Mouse (Mus musculus) frontal cortex, postnatal 25 days (tissue): ENCODE data around the gene Slc4a4.

Experiments
- DNase-seq, 2 experiments: peaks; one replicate each; pipeline ENCODE4 v3.0.0; 2022; ENCODE audit warnings: low spot score in 2 of 2

Gene Slc4a4

DNA sequence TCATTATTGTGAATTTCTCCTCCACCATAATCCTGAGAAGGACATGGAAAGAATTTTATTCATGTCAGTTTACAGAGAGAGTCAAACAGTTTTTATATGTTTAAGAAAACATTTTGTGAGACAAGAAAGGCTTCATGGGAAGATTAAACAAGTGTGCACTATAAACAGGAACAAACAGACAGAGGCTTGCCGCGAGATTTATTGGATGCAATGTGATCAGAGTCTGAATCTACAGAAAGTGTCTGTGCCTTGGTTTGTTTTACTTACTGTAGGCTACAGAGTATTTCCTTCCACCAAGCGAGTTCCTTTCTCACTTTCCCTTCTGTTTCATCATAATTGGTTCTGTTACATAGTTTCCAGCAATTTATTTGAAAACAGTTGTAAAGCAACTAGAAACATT is 264.5 kb downstream of the Slc4a4 start:
- DNase-seq, result no peak

DNA sequence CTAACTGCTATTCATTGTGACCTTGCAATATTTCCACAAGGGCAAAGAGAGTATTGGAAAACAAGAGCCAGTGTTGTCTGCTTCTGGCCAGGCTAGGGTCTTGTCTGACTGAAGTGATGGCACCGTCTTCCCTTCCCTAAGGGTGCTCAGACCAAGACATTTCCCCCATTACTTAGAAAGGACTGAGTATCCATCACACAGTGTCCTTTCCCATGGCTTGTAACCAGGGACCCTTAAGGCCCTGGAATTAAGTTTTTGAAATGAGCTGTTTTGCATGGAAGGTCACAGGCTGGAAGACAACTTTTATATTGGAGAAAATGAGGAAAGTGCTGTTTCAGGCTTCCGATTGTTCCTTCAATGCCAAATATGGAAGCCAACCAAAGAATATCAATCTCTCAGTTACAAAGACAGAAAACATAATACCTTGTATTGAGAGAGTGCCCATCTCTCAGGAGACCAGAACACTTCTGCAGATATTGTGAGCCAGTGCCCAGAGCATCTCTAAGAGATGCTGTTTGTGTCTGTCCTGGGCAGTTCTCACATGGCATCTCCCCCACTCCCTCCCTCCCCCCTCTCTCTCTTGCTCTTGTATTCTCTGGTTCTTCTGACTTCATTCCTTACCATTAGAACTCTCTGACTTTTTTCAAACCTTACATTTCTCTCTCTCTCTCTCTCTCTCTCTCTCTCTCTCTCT is 284.6 kb downstream of the Slc4a4 start:
- no peak for DNase-seq

DNA sequence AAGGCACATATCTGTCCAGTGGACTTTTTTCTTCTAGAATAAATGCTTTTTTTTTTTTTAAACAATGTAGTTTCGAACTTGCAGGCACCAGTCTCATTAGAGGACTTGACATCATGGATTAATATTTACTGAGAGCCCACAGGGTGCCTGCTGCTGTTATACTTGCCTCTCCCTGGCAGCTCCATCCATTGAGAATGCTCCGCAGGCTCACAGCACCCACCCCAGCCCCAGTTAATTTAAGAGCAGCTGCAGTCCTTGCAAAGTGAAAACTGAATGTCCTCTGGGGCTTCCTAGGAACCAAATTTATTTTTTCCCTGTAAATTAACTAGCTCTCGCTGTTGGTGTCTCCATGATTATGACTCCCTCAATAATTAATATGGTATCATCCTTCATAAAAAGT is 303.4 kb downstream of the Slc4a4 start:
- no peak for DNase-seq

DNA sequence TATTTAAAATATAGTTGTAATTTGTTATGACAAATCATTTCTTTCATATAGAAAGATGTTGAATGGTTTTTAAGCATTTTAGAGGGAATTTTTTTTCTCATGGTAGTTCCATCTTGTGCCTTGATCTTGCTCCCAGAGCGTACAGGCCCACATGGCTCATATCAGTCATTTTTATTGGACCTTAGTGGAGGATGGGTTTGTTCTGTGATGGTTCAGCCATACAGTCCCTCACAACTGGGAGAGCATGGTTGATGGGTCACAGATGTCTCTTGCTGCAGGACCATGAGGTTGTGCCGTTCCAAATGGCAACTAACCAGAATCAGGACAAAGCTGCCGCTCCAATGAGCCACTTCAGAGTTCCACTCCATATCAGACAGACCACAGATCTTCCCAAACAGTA is 308.0 kb downstream of the Slc4a4 start:
- no peak for DNase-seq

DNA sequence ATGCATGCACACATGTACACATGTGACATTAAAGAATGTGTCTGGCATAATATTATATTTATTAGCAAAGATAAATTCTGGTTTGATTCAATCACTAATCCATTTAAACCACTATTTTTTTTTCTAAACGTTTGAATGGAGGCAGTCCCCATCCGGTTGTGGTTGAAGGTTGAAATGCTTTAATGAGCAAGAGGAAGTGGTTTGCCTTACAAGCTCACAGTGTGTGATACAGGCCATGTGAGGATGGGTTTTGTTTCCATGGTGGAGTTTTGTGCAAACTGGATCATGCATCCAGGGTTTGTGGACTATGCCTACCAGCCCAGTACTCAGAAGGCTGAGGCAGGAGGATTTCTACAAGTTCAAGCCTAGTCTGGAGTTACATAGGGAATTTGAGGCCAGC is 311.9 kb downstream of the Slc4a4 start:
- no peak for DNase-seq

DNA sequence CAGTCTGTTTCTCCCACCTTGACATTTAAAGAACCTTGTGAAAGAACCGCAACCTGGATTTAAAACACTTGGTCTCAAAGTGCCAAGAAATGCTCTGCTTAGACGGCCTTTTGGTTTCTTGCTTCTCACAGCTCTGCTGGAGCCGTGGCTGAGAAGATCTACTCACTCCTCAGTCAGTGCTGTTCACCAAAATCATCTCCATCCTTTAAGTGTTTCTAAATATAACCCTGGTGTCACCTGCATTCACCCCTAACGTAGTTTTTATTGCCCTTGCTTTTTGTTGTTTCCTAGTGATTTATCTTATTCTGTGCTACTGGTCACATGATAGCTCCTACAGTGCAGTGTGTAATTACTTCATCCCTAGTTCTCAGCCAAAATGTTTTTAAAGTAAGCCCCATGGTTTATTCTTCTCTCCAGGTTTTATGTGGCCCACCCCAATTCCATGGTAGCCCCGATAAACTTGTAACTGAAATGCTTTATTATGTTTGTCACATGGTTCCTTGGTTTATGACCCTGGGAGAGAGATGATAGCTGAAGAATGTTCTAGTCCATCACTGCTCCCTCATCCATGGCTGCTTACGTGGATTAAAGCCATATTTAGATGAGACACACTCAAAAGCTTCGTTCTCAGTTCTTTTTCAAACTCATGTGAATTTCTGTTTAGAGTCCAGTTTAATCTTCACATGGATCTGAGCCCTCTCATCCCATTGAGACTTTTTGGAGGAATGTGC is 323.5 kb downstream of the Slc4a4 start:
- no peak for DNase-seq

DNA sequence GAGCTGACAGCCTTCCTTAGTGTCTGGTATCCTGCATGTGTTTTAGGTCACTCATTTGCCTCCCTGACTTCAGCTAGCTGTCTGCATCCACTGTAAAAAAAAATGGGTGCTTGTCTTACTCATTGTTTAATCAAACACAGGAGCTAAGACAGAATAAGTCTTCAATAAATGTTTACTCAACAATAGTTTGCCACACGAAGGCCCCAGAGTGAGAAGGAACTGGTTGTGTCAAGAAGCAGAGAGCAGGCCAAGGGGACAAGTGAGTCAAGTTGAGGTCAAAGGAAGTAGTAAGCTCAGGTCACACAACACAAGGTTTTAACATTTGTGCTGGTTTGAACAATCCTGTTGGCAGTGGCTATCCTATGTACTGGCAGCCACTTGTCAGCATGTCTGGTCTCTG is 324.4 kb downstream of the Slc4a4 start:
- DNase-seq, result no peak

DNA sequence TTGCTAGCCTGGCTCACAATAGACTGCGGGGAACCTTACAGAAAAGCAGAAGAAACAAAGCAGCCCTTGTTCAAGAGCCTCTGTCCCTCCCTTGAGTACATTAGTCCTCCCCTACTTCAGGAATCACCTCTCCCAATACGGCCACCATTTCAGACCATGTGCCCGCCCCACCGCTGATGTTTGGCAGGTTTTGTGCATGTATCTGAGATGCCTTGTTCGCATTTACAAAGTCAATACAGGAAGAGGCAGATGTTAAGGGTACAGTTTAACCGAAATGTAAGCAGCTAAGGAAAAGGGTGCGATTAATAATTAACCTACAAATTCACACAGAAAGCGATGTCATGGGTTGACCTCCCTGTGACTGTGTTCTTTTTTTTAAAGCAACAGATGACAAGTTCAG is 331.6 kb downstream of the Slc4a4 start:
- no peak for DNase-seq

DNA sequence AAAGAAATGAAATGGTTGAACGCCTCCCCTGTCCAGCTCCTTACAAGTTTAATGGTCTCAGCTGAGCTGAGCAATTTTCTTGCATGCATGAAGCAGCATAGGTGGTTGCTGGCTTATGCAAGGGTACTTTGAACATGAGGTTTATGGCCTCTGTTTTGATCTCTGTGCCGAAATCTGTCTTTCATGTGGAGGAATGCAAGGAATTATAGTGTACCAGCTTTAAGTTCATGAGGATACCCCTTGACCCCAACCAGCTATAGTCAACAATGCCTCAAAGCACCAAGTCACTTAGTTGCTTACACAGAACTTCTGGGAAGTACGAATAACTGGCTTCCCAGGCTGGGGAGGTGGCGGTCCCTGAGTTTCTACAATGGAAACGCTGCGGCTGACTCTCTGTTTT is 332.1 kb downstream of the Slc4a4 start:
- no peak for DNase-seq

DNA sequence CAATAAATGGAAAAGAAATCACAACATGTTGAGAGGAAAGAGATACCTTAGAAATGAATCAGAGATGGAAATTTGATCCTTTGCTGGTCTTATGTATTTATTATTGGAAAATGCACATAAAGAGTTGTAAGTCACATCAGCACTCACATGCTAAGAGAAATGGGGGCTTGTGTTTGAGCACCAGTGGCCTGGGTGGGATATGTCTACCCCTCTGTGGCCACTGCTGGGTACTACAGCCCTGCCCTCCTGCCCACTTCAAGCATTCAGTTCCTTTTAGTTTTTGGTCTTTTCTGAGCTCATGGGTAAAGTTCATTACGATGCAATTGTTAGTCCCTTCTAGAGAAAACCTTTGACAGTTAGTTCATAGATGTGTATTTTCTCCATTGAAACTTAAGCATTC is 335.0 kb downstream of the Slc4a4 start:
- no peak for DNase-seq

DNA sequence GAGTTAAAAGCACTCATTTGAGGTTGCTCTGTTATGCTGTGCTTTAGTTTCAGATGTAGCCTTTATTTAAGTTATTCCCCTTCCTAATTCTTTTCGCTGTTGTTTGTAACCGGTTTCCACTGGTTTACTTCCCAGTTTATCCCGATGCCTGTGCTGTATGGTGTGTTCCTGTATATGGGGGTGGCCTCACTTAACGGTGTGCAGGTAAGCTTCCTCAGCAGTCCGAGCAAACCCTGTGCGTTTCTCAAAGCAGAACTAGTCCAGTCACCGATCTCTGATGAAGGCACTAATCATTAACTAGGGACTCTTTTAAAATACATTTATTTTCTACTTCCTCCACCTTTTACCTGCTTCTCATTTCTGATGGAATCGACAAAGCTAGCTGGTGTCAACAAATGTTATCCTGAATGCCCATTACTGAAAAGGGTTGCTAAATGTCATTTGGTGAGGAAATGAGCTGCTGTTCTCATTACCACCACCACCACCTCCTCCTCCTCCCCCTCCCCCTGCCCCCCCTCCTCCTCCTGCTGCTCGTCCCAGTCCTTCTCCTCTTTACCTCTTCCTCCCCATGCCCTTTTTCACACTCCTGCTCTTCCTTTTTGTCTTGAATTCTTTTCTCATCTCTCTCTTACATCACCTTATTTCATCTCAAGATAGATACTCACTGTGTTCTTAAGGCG is 336.6 kb downstream of the Slc4a4 start:
- DNase-seq, result no peak

DNA sequence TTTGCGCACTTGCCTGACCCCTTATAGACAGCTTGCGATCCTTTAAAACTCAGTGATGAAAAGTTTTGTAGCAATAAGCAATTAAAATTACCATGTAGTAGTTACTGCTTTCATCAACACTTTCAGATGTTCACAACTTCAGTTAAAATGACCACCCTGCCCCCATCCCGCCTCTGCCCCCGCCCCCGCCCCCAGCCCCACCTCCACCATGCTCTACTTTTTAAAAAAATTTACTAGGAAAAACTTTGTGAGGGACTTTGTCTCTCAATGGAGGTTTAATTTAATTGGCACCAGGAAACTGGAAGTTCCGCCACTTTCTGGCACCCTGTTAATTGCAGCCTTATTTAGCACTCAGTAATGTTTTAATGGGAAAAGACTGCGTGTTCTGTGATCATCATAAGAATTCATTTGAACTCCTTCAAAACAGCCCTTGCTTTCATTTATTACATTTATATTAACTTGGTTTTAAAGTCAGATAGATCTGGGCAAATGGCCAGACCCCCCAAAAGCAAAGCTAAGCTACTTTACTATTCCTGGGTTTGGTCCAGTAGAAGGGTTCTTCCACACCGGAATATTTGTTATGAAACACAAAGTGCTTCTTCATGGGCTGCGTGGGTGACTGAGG is 337.2 kb downstream of the Slc4a4 start:
- no peak for DNase-seq

DNA sequence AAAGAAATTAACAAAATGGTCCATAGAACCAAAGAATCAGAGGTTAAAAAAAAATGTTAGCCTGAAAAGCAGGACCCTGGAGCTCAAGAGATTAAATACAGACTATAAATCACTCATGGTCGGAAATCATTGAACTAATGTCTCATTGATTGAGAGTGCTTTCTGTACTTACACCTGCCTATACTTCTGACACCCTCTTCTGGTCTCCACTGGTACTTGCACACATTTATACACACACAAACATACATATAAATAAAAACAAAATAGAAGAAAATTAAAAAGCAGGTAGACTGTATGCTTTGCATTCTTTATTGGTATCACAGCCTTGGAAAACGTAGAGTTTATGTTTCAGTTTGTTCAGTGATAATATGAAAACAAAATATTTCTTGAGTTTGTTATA is 341.3 kb downstream of the Slc4a4 start:
- no peak for DNase-seq

DNA sequence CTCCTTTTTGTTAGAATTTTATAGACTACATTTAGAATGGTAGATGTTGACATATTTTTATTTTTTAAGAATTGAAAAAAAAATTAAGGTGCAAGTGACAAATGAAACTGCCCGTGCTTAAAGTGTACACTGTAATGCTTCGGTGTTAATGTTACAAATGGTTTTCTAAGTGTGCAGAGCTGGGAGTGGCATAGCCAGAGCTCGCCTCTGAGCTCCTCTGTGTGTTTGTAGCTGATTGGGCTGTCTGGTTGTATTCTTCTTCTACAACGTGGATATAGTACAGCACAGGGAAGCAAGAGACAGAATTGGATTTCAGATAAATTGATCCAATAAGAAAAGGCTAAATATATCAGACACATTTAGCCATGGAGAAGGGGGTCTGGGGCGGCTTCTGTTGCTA is 343.0 kb downstream of the Slc4a4 start:
- no peak for DNase-seq

DNA sequence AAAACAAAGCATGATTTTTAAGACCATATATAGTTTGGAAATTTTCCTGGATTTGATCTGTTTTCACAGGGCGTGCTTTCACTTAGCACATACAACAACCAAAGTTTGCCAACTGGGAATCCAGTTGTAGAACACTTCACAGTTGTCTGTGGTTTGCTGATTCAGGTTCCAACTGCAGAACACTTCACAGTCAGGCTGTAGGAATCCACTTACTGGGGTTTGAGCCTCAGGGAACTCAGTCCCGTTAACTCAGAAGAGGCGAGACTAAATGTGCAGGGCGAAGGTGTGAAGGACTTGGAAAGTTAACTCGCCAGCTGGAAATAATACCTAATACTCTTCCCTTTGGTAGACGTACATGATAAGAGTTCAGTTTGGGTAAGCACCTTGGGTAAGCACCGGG is 345.7 kb downstream of the Slc4a4 start:
- no peak for DNase-seq

DNA sequence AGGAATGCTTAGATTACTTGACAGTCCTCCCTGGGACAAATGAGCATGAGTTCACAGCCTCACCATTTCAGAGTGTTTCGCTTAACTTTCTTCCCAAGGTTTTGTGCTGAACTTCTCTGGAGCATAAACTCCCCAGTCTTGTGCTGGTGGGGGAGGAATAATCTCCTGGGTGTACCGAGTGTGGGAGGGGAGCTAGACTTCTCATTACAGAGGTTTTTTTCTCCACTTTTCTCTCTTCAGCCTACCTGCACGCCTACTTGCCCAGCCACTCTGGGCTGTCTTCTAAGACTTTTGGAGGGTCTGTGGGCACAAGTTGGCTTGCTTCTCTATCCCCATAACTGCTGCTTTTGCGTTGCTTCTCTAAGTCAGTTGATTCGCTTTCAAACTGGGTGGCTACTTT is 365.2 kb downstream of the Slc4a4 start:
- no peak for DNase-seq

DNA sequence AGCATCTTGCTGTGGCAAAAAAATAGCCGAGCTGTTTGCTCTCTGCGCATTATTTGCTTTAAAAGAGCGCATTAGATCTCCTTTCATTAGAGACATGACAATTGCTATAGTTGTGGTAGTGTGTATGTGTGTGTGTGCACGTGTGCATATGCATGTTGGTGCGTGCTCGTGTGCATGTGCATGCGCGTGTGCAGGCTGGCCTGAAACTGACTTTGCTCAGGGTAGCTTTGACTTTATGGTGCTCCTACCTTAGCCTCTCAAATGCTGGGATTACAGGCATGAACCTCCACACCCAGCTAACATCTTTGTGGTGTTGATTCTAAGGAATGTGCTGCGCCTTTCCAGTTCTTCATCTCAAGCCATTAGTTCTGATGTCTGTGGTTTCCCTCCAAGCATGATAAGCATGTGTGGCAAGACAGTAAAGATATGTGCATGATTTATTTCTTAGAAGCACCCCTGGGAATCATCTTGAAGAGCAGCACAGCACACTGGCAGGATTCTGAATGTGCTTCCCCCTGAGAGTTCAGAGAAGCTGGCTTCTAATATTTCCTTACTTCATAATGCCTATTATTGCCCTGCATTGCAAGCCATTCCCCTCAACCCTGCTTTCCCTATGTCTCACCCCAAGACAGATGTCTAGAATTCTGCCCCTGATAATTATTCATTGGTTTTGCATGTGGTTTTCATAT is 373.3 kb downstream of the Slc4a4 start:
- DNase-seq, result no peak

DNA sequence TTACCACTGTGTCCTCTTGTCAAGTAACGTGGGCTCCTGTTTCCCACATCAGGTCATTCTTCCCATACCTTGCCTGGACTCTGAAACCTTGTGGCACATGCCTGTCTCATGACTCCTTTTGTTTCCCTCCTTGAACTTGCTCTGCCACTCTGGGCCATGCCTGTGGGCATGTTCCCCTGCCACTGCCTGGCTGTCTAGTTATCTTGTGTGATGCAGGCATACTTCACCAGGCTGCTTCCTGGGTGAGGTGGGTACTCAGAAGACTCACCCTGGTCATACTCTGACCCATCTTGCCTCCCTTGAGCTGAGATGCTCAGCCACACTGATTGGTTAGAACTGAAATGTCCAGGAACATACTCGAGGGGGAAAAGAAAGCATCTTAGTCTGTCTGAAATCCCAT is 390.4 kb downstream of the Slc4a4 start:
- DNase-seq, result no peak

DNA sequence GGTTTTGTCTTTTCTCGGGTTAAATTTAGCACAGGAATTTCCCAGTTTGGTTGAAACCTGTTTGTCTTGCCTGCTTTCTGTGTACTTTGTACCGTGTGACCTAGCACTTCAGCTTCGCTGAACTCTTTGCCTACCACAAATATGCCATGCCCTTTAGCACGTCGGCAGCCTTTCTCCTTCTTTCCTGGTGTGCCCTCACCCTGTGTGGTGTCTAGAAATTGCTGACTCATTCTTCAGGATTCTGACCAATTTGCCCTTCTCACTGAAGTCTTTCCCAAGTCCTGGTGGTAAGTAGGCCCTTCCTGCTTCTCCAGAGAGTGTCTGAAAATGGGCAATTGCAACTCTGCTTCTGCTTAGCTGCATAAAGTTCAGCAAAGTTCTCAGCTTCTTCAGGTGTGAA is 391.0 kb downstream of the Slc4a4 start:
- DNase-seq, result no peak

DNA sequence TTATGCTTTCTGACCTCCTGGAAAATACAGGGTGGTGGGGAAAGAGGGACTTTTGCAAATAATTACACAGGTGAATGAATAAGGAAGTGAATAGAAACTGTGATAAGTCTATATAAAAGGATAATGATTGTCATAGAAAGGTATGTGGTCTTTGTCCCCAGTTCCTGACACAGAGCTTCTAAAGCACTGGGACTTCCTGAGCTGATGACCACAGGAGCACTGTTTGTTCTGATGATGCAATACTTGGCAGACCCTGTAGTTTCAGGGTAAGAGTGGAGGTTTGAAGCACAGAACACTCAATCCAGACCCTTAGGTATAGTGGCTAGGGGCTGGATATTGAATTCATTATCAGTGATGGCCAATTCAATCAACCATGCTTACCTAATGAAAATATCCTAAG is 391.7 kb downstream of the Slc4a4 start:
- no peak for DNase-seq

DNA sequence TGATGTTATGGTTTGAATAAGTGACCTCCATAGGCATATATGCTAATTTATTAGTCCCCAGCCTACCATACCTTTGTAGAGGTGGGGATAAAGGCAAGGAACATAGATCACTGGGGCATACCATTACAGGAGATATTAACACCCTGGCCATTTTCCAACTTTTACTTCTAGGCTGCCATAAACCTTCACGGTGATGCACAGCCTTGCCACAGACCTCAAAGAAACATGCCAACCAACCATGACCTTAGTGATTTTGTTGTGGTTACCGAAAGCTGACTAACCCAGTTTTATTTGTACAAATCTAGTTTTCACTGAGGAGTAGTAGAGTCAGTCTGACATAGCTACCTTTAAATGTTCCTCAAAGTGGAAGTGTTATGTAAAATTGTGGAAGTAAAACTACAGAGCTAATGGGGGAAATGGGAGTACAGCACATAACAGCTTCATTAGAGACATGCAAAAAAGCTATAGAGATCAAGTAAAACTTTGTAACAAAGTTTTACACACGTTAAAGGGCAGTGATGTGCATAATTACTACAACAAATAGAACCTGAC is 393.8 kb downstream of the Slc4a4 start:
- no peak for DNase-seq
